Mouse (Mus musculus) 3T3-L1 (cell line): ENCODE measurements at regions not wholly inside any gene's neighbourhood (a gene's known extent, or its start where the extent isn't known, plus 50 kb on each side); places are given as distances from the start of the nearest gene placed in this dataset.
A peak's percentile ranks its signal among the peaks of the same experiment; 100 is the strongest.

Experiments
- DNase-seq: peaks from one replicate; pipeline ENCODE4 v3.0.0-alpha.2; 2015; ENCODE audit warnings: low read depth, low spot score

- DNase-seq = peak; percentile 22
These were observed 55.4 kb downstream of the Cldn34b3 start for GRCm38 (mm10) chrX:76319552-76319951.
